Mouse (Mus musculus): ENCODE data around the gene Srsf5. TPM values are rescaled to one million over a fixed set of nuclear protein-coding genes. Genes with fewer than 3 reads are reported as not detected.
A peak's percentile ranks its signal among the peaks of the same experiment; 100 is the strongest.

Gene Srsf5
- polyA plus RNA-seq, 2 experiments: 162 to 281 TPM

GRCm38 (mm10) chr12:80923602-80924001, 21.7 kb upstream of the Srsf5 start:
- Histone ChIP-seq H3K27ac (no peak overlapping the region), H3K4me3 (ENCODE audit: insufficient read depth in 1 of 2, low read depth in 2 of 2, low read length in 2 of 2) (no peak overlapping the region), H3K36me3 (replicated peaks; ENCODE audit: control insufficient read depth, insufficient read depth, low read depth) (no peaks in the 10 kb centered on the region), H3K4me2 (ENCODE audit: low read depth) (no peak overlapping the region), H3K9ac (replicated peaks) (no peak overlapping the region), H3K4me1 (replicated peaks; ENCODE audit: control insufficient read depth in 2 of 2, insufficient read depth in 2 of 2, low read length in 1 of 2) (peaks cover 10 to 15% of the 10 kb centered on the region in 2 experiments; a peak in 3 of 4 replicates), H3K9me3 (ENCODE audit: control insufficient read depth, low read length) (no peaks in the 10 kb centered on the region), H3K27me3 (ENCODE audit: control insufficient read depth, insufficient read depth, low read length) (no peaks in the 10 kb centered on the region; the same call in 1 of the 2 replicates)
- TF ChIP-seq EP300 (IDR thresholded peaks at IDR 0.05; ENCODE audit: low read depth) (no peak), CTCF (IDR thresholded peaks at IDR 0.05; ENCODE audit: low read depth) (no peak)
- DNase-seq (ENCODE audit: low read depth in 3 of 3, low spot score in 3 of 3) (no peak), ATAC-seq (ENCODE audit: insufficient read depth) (no peak)
- WGBS (ENCODE audit: insufficient replicate concordance): 61% methylated on average over 5 of the region's 5 CpGs

DNA sequence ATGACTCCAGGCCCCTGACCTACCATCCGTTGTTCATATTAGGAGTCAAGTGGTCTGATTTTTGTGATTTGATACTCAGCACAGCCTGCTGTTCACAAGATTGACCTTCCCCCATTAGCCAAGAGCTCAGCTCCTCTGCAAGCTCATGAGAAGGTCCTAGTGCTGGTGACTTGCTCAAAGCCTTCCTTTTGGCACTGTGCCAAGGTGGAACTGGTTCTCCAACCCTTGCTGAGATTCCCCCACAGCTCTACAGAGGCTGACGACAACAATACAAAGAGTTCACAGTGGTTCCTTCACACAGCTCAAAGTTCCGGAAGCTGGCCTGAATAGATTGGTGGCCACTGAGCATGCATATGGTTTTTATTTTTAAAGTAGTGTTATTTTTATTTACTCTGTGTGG, 21.1 kb upstream of the Srsf5 start:
- DNase-seq (ENCODE audit: low read depth in 3 of 3, low spot score in 3 of 3) (no peak), ATAC-seq (ENCODE audit: insufficient read depth) (no peak)
- H3K9me3 ChIP-seq (ENCODE audit: control insufficient read depth, low read length): no peaks in the 10 kb centered on the region
- peaks cover 11 to 17% of the 10 kb centered on the region in 2 experiments; a peak in 3 of 4 replicates for H3K4me1 ChIP-seq (replicated peaks; ENCODE audit: control insufficient read depth in 2 of 2, insufficient read depth in 2 of 2, low read length in 1 of 2)
- H3K9ac ChIP-seq (replicated peaks): no peak overlapping the region
- no peaks in the 10 kb centered on the region; the same call in 1 of the 2 replicates for H3K27me3 ChIP-seq (ENCODE audit: control insufficient read depth, insufficient read depth, low read length)
- no peak overlapping the region for H3K27ac ChIP-seq
- H3K4me3 ChIP-seq (ENCODE audit: insufficient read depth in 1 of 2, low read depth in 2 of 2, low read length in 2 of 2): no peak overlapping the region
- H3K4me2 ChIP-seq (ENCODE audit: low read depth): no peak overlapping the region
- WGBS (ENCODE audit: insufficient replicate concordance): 70% methylated on average over 3 of the region's 3 CpGs
- H3K36me3 ChIP-seq (replicated peaks; ENCODE audit: control insufficient read depth, insufficient read depth, low read depth): no peaks in the 10 kb centered on the region
- no peak for TF ChIP-seq CTCF (IDR thresholded peaks at IDR 0.05; ENCODE audit: low read depth)
- TF ChIP-seq EP300 (IDR thresholded peaks at IDR 0.05; ENCODE audit: low read depth): no peak

GRCm38 (mm10) chr12:80925919-80926318, 19.4 kb upstream of the Srsf5 start:
- Histone ChIP-seq H3K36me3 (replicated peaks; ENCODE audit: control insufficient read depth, insufficient read depth, low read depth) (no peaks in the 10 kb centered on the region), H3K4me3 (ENCODE audit: insufficient read depth in 1 of 2, low read depth in 2 of 2, low read length in 2 of 2) (no peak overlapping the region), H3K9ac (replicated peaks) (no peak overlapping the region), H3K9me3 (ENCODE audit: control insufficient read depth, low read length) (no peaks in the 10 kb centered on the region), H3K27me3 (ENCODE audit: control insufficient read depth, insufficient read depth, low read length) (no peaks in the 10 kb centered on the region; the same call in 1 of the 2 replicates), H3K27ac (no peak overlapping the region), H3K4me1 (replicated peaks; ENCODE audit: control insufficient read depth in 2 of 2, insufficient read depth in 2 of 2, low read length in 1 of 2) (peaks cover 23 to 30% of the 10 kb centered on the region in 2 experiments), H3K4me2 (ENCODE audit: low read depth) (no peak overlapping the region)
- WGBS (ENCODE audit: insufficient replicate concordance): 69% methylated on average over 7 of the region's 7 CpGs
- no peak for TF ChIP-seq CTCF (IDR thresholded peaks at IDR 0.05; ENCODE audit: low read depth)
- no peak for TF ChIP-seq EP300 (IDR thresholded peaks at IDR 0.05; ENCODE audit: low read depth)
- DNase-seq (ENCODE audit: low read depth in 3 of 3, low spot score in 3 of 3): no peak
- no peak for ATAC-seq (ENCODE audit: insufficient read depth)

GRCm38 (mm10) chr12:80926550-80926949, 18.8 kb upstream of the Srsf5 start:
- Histone ChIP-seq H3K4me3 (ENCODE audit: insufficient read depth in 1 of 2, low read depth in 2 of 2, low read length in 2 of 2) (no peak overlapping the region), H3K4me1 (replicated peaks; ENCODE audit: control insufficient read depth in 2 of 2, insufficient read depth in 2 of 2, low read length in 1 of 2) (peaks cover 25 to 33% of the 10 kb centered on the region in 2 experiments), H3K9ac (replicated peaks) (no peak overlapping the region), H3K27me3 (ENCODE audit: control insufficient read depth, insufficient read depth, low read length) (no peaks in the 10 kb centered on the region; the same call in 1 of the 2 replicates), H3K9me3 (ENCODE audit: control insufficient read depth, low read length) (no peaks in the 10 kb centered on the region), H3K36me3 (replicated peaks; ENCODE audit: control insufficient read depth, insufficient read depth, low read depth) (no peaks in the 10 kb centered on the region), H3K27ac (no peak overlapping the region), H3K4me2 (ENCODE audit: low read depth) (no peak overlapping the region)
- 35% methylated on average over 4 of the region's 4 CpGs for WGBS (ENCODE audit: insufficient replicate concordance)
- TF ChIP-seq CTCF (IDR thresholded peaks at IDR 0.05; ENCODE audit: low read depth) (no peak), EP300 (IDR thresholded peaks at IDR 0.05; ENCODE audit: low read depth) (no peak)
- DNase-seq (ENCODE audit: low read depth in 3 of 3, low spot score in 3 of 3): no peak
- ATAC-seq (ENCODE audit: insufficient read depth): peak; percentile 63

DNA sequence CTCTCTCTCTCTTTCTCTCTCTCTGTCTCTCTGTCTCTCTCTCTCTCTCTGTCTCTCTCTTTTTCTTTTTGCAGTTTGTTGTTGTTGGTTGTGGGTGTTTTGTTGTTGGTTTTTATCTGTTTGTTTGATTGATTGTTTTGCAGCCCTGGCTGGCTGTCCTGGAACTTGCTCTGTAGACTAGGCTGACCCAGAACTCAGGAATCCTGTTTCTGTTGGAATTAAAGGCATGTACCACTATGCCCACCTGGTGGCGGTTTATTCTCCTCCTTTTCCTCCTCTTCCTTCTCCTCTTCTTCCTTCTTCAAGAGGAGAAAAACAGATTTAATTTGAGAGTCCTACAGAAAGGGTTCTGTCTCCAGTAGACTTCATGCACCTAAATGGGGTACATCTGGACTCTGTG, 17.8 kb upstream of the Srsf5 start:
- DNase-seq (ENCODE audit: low read depth in 3 of 3, low spot score in 3 of 3): no peak
- WGBS (ENCODE audit: insufficient replicate concordance): 61% methylated on average over 1 of the region's 1 CpGs
- Histone ChIP-seq H3K36me3 (replicated peaks; ENCODE audit: control insufficient read depth, insufficient read depth, low read depth) (no peaks in the 10 kb centered on the region), H3K4me1 (replicated peaks; ENCODE audit: control insufficient read depth in 2 of 2, insufficient read depth in 2 of 2, low read length in 1 of 2) (peaks cover 25 to 33% of the 10 kb centered on the region in 2 experiments), H3K4me3 (ENCODE audit: insufficient read depth in 1 of 2, low read depth in 2 of 2, low read length in 2 of 2) (no peak overlapping the region), H3K9me3 (ENCODE audit: control insufficient read depth, low read length) (no peaks in the 10 kb centered on the region), H3K27me3 (ENCODE audit: control insufficient read depth, insufficient read depth, low read length) (no peaks in the 10 kb centered on the region), H3K27ac (no peak overlapping the region), H3K4me2 (ENCODE audit: low read depth) (no peak overlapping the region), H3K9ac (replicated peaks) (no peak overlapping the region)
- ATAC-seq (ENCODE audit: insufficient read depth): no peak
- TF ChIP-seq CTCF (IDR thresholded peaks at IDR 0.05; ENCODE audit: low read depth) (no peak), EP300 (IDR thresholded peaks at IDR 0.05; ENCODE audit: low read depth) (no peak)
